Mouse (Mus musculus): ENCODE measurements at regions not wholly inside any gene's neighbourhood (a gene's known extent, or its start where the extent isn't known, plus 50 kb on each side); places are given as distances from the start of the nearest gene placed in this dataset.

DNA sequence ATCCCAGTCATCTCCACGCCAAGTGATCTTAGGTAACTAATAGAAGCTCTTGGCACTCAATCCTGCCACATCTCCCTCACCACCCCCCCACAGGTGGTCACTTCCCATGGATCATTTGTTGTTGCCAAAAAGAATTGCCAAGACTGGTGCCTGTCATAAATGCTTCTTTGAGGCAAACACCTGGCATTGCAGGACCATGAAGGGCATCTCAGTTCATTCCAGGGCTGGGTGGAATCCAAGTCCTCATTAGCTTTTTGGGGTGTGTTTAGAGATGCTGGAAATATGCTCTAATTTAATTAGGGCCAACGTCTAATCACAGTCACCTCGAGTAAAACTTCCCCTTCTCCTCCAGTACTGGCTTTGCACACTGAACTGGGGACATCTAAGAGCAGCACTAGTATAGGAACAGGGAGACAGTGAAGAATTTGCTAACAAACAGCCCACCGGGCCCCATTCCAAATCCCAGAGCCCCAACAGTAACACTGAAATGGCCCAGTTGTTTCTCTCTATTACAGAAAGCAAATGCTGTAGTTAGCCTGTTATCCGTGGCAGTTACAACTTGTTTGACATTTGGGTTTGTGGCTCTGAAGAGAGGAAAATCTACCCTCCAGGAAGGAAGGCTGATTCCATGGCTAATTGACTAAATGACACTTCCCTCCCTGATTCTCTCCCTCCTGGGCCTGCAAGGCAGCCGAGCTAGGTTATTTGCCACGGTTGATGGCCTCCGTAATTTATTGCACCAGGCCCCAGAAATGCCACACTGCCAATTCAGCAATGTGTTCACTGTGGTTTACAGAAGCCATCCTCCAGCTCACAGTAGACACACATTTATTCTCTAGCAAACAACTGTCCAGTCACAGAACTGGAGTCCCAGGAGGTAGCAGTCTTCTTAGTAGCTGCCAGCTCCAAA lies 164.2 kb upstream of the Bdnf start:
- Histone ChIP-seq H3K4me2 (no peak overlapping the region), H3K9ac (no peak overlapping the region), H3K27me3 (replicated peaks) (no peaks in the 10 kb centered on the region), H3K27ac (ENCODE audit: poor library complexity, severe bottlenecking) (no peak overlapping the region), H3K4me3 (no peak overlapping the region), H3K9me3 (replicated peaks) (no peaks in the 10 kb centered on the region), H3K36me3 (no peaks in the 10 kb centered on the region), H3K4me1 (replicated peaks) (no peaks in the 10 kb centered on the region)
- WGBS, result 70% methylated on average over 8 of the region's 8 CpGs
- ATAC-seq (ENCODE audit: insufficient number of reproducible peaks, low FRiP score), result no peak

DNA sequence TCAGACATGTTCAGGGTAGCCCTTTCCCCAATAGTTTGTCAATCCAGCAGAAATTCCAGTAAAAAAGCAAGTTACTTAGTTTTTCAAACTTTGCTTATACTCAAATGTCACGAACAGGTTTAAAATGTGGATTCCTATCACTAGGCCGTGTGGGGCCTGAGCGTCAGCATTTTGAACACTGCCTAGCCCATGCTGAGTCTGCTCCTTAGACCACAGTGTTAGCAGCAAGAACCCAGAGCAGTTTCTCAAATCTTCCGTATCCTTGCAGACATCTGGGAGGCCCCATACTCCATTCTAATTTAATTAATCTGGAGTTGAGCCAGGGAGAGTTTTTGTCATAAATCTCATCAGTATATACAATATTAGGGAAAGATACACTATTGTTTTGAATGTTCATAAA lies 163.4 kb upstream of the Bdnf start:
- no peaks in the 10 kb centered on the region for H3K27me3 ChIP-seq (replicated peaks)
- H3K9me3 ChIP-seq (replicated peaks), result no peaks in the 10 kb centered on the region
- no peak overlapping the region for H3K4me3 ChIP-seq
- H3K9ac ChIP-seq, result no peak overlapping the region
- WGBS, result 78% methylated on average over 4 of the region's 4 CpGs
- no peak overlapping the region for H3K27ac ChIP-seq (ENCODE audit: poor library complexity, severe bottlenecking)
- H3K4me1 ChIP-seq (replicated peaks), result no peaks in the 10 kb centered on the region
- no peak overlapping the region for H3K4me2 ChIP-seq
- no peak for ATAC-seq (ENCODE audit: insufficient number of reproducible peaks, low FRiP score)
- no peaks in the 10 kb centered on the region for H3K36me3 ChIP-seq

DNA sequence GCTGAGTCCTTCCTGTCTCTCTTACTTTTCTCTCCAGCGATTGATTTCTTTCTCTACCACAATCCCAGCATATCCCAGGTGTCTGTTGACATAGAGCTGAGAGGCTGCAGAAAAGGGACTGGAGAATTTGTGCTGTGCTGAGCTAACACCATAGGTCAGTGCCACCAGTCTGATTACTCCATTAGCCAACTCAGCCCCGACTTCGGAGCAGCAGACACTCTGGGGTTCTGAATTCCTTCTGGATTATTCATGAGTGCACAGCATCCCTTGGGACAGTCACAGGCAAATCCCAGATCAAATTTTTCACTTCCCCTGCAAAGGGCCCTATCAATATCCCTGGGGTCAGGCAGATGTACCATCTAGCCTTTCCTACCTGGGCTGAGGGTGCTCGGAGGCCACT lies 155.2 kb upstream of the Bdnf start:
- ATAC-seq (ENCODE audit: insufficient number of reproducible peaks, low FRiP score), result no peak
- Histone ChIP-seq H3K4me2 (no peak overlapping the region), H3K36me3 (no peaks in the 10 kb centered on the region), H3K4me3 (no peak overlapping the region), H3K9ac (no peak overlapping the region), H3K4me1 (replicated peaks) (no peaks in the 10 kb centered on the region), H3K27me3 (replicated peaks) (no peaks in the 10 kb centered on the region), H3K9me3 (replicated peaks) (no peaks in the 10 kb centered on the region), H3K27ac (ENCODE audit: poor library complexity, severe bottlenecking) (no peak overlapping the region)
- 84% methylated on average over 4 of the region's 4 CpGs for WGBS

DNA sequence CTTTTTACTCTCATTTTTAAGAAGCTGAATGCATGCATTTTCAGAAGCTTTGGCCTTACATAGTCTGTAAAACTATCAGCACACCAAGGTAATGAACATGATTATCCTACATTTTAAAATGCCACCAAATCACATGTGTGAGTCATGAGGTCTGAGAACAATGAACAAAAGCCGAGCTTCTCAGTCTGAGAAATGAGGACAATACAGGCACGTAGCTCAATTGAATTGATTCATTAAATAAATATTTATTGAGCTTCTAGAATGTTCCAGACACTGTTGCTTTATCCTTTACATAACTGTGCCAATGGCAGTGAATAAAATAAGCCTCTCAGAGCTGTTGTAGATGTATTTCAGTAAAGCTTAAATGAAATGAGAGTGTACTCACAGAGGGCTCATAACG lies 154.0 kb upstream of the Bdnf start:
- WGBS, result 71% methylated on average over 3 of the region's 3 CpGs
- H3K27ac ChIP-seq (ENCODE audit: poor library complexity, severe bottlenecking), result no peak overlapping the region
- no peaks in the 10 kb centered on the region for H3K9me3 ChIP-seq (replicated peaks)
- no peaks in the 10 kb centered on the region for H3K4me1 ChIP-seq (replicated peaks)
- no peaks in the 10 kb centered on the region for H3K36me3 ChIP-seq
- H3K4me2 ChIP-seq, result no peak overlapping the region
- H3K4me3 ChIP-seq, result no peak overlapping the region
- H3K9ac ChIP-seq, result no peak overlapping the region
- ATAC-seq (ENCODE audit: insufficient number of reproducible peaks, low FRiP score), result no peak
- no peaks in the 10 kb centered on the region for H3K27me3 ChIP-seq (replicated peaks)

DNA sequence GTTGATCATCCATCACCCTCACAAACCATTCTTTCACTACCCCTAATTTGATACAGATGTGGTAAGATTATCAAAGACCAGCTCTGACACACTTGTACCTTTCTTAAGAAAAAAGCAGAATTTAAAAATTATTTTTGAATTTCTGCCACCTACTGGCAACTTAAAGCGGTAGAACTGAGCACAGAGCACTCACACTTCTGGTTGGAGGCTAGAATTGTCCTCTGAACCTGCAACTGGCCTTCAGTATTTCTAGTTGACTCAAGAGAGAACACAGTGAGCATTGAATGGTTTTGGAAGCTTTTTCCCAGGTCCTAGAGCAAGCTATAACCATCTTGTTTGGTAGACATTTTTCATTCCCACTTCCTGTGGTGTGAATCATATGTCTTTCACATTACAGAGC lies 135.0 kb upstream of the Bdnf start:
- H3K4me2 ChIP-seq, result no peak overlapping the region
- H3K36me3 ChIP-seq, result no peaks in the 10 kb centered on the region
- no peaks in the 10 kb centered on the region for H3K4me1 ChIP-seq (replicated peaks)
- no peak for ATAC-seq (ENCODE audit: insufficient number of reproducible peaks, low FRiP score)
- H3K9me3 ChIP-seq (replicated peaks), result no peaks in the 10 kb centered on the region
- H3K27me3 ChIP-seq (replicated peaks), result no peaks in the 10 kb centered on the region
- H3K9ac ChIP-seq, result no peak overlapping the region
- WGBS, result 78% methylated on average over 1 of the region's 1 CpGs
- H3K27ac ChIP-seq (ENCODE audit: poor library complexity, severe bottlenecking), result no peak overlapping the region
- no peak overlapping the region for H3K4me3 ChIP-seq

DNA sequence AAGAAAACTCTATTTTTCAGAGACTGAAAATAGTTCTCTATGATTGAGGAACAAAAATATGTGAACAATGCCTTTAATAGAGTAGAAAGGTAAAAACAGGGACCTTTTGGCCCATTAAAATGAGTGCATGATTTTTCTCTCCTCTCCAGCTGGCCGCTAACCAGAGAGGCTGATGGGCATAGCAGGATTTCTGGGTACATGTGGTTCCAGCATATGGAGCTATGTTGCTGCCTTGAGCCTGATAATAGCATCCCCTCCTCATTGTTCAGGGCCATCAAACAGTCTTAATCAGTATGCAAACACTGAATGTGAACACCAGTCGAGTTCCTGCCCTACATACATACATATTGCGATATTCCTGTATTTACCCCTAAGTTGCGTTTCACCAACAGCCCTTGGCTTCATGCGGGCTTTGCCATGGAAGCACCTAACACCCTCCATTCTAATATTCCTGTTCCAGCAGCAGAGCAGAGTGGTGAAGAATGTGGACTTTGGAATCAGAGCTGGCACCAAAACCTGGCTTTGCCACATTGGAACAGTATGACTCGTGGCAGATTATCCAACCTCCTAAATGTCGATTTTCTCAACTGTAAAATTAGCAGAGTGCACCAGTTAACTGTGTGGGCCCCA lies 127.9 kb upstream of the Bdnf start:
- Histone ChIP-seq H3K36me3 (no peaks in the 10 kb centered on the region), H3K4me1 (replicated peaks) (no peaks in the 10 kb centered on the region), H3K9ac (no peak overlapping the region), H3K27me3 (replicated peaks) (no peaks in the 10 kb centered on the region), H3K4me3 (no peak overlapping the region), H3K4me2 (no peak overlapping the region), H3K27ac (ENCODE audit: poor library complexity, severe bottlenecking) (no peak overlapping the region), H3K9me3 (replicated peaks) (no peaks in the 10 kb centered on the region)
- 82% methylated on average over 7 of the region's 7 CpGs for WGBS
- no peak for ATAC-seq (ENCODE audit: insufficient number of reproducible peaks, low FRiP score)

DNA sequence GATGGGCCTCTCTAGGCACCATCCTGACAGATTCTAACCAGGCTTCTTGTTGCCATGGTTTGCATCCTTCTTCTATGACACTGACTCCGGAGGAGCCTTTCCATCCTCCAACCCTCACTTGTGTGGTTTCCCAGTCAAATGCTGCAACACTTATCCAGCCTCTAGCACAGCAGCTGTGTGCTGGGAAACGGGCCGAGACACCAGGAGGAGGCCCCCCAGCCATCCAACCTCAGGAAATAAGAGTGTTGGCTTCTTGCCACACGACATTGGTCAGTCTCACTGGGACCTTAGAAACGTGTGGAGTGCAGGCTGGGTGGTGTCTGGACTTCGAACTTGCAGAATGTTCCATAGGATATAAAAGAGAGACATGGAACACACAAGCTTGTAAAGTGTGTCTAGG lies 119.9 kb upstream of the Bdnf start:
- no peak overlapping the region for H3K4me2 ChIP-seq
- no peaks in the 10 kb centered on the region for H3K4me1 ChIP-seq (replicated peaks)
- H3K27me3 ChIP-seq (replicated peaks), result no peaks in the 10 kb centered on the region
- no peak overlapping the region for H3K4me3 ChIP-seq
- 60% methylated on average over 6 of the region's 6 CpGs for WGBS
- H3K9me3 ChIP-seq (replicated peaks), result no peaks in the 10 kb centered on the region
- no peaks in the 10 kb centered on the region for H3K36me3 ChIP-seq
- H3K9ac ChIP-seq, result no peak overlapping the region
- no peak overlapping the region for H3K27ac ChIP-seq (ENCODE audit: poor library complexity, severe bottlenecking)
- no peak for ATAC-seq (ENCODE audit: insufficient number of reproducible peaks, low FRiP score)

DNA sequence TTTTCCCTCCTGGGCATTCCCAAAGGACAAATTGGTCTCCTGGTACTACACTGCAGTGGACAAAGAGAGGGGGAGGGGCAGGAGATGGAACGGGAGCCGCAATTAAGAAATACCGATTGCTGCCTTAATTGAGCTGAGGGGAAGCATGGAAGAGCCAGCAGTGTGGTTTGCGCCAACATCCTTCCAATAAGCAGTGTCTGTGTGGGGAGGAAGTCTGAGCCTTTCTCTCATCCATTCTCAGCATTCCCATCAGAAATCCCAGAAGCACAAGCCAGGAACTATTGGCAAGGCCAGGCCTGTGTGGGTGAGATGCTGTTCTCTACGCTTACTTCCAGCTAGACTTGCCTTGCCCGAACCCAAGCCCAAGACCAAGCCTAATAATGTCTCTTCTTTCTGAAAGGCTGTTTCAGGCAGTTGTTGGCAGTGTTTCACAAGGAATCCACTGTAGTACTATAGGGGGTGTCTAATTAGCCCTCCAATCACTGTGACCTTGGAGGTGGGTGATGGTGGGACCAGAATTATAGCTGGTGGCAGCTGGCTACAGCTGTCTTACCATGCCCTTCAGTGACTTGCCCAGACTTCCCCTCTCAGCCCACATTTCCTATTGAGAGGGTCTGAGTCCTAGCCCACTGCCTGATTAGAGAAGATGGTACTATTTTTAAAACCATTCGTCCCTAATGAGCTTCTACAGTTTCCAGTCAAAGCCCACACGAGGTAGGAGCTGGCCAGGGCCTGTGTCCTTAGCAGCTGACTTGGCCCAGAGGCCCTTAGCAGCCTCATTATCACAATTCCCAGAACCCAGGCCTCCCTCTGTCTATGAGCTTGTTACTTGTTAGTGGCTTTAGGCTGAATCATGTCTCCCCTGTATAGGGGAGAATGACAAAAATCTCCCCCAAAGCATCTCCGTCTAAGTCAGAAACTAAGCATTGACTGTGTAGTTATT lies 115.1 kb upstream of the Bdnf start:
- WGBS, result 67% methylated on average over 9 of the region's 9 CpGs
- H3K9me3 ChIP-seq (replicated peaks), result no peaks in the 10 kb centered on the region

DNA sequence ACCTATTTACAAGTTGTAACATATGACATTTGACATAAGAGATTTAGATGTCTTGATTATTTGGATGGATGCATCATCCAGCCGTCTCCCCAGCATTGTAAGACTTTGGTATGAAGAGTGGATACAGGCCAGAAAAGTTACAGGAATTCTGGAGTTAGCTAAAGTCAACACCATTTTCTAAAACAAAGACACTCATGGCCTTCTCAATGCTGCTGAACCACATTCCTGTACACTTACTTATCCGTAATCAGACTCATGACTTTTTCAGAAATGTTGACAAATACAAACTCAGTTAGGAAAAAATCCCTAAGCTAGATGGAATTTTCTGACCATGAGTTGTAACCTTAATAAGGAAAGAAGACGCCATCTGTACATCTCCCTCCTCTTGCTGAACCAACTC lies 111.5 kb upstream of the Bdnf start:
- Histone ChIP-seq H3K9ac (no peak overlapping the region), H3K36me3 (no peaks in the 10 kb centered on the region), H3K4me3 (no peak overlapping the region), H3K9me3 (replicated peaks) (no peaks in the 10 kb centered on the region), H3K4me2 (no peak overlapping the region), H3K4me1 (replicated peaks) (no peaks in the 10 kb centered on the region), H3K27me3 (replicated peaks) (no peaks in the 10 kb centered on the region), H3K27ac (ENCODE audit: poor library complexity, severe bottlenecking) (no peak overlapping the region)
- WGBS, result 65% methylated on average over 3 of the region's 3 CpGs
- ATAC-seq (ENCODE audit: insufficient number of reproducible peaks, low FRiP score), result no peak

More for the DNA sequence above, 115.1 kb upstream of the Bdnf start:
- no peaks in the 10 kb centered on the region for H3K4me1 ChIP-seq (replicated peaks)
- H3K36me3 ChIP-seq, result no peaks in the 10 kb centered on the region
- H3K27ac ChIP-seq (ENCODE audit: poor library complexity, severe bottlenecking), result no peak overlapping the region
- no peaks in the 10 kb centered on the region for H3K27me3 ChIP-seq (replicated peaks)
- no peak for ATAC-seq (ENCODE audit: insufficient number of reproducible peaks, low FRiP score)
- no peak overlapping the region for H3K4me3 ChIP-seq
- H3K4me2 ChIP-seq, result no peak overlapping the region
- H3K9ac ChIP-seq, result no peak overlapping the region

DNA sequence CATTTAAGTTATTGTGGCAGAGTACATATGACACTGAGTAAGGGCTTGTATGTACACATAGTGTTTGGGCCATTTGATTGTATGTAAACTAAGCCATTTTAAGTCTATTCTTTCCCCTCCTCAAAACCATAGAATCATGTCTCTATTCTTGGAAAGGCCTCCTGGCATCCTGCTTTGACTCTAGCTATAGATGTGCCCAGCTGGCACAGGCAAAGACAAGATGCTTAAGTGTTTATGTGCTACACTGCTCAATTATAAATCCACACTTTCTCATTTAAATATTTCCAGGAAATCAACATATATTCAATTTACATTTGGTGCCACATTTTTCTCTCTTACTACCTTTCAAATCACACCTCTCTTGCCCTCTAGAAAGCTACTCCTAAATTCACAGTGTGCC lies 97.6 kb upstream of the Bdnf start:
- no peak for ATAC-seq (ENCODE audit: insufficient number of reproducible peaks, low FRiP score)
- H3K4me3 ChIP-seq, result no peak overlapping the region
- H3K4me2 ChIP-seq, result no peak overlapping the region
- H3K27ac ChIP-seq (ENCODE audit: poor library complexity, severe bottlenecking), result no peak overlapping the region
- no peaks in the 10 kb centered on the region for H3K27me3 ChIP-seq (replicated peaks)
- H3K36me3 ChIP-seq, result no peaks in the 10 kb centered on the region
- no peaks in the 10 kb centered on the region for H3K9me3 ChIP-seq (replicated peaks)
- peaks cover 8% of the 10 kb centered on the region for H3K4me1 ChIP-seq (replicated peaks)
- H3K9ac ChIP-seq, result no peak overlapping the region

DNA sequence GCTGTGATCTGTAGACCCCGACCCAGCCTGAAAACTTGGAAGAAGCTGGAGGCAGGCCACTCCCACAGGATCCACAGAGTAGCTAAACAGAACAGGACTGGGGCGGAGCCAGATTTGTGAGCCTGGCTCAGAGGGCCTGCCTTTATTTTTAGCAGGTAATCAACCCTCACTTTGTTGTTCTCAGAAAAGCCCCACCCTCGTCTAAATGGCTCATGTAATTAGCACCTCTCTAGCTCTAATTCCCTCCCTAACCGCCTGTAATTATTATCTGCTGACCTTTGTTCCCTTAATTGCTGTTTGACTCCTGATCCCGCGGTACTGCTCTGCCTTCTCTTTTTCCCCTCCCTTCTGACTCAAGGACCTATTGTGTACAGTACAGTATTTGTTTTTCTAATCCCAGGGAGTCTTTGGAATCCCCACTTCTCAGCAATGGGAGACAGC lies 95.6 kb upstream of the Bdnf start:
- no peak overlapping the region for H3K9ac ChIP-seq
- H3K36me3 ChIP-seq, result no peaks in the 10 kb centered on the region

More for the DNA sequence above, 95.6 kb upstream of the Bdnf start:
- Histone ChIP-seq H3K4me1 (replicated peaks) (peaks cover 8% of the 10 kb centered on the region), H3K4me3 (peak overlapping the region; percentile 12; the same call in 1 of the 2 replicates), H3K4me2 (peak overlapping the region; percentile 60), H3K27ac (ENCODE audit: poor library complexity, severe bottlenecking) (no peak overlapping the region), H3K27me3 (replicated peaks) (no peaks in the 10 kb centered on the region), H3K9me3 (replicated peaks) (no peaks in the 10 kb centered on the region)
- ATAC-seq (ENCODE audit: insufficient number of reproducible peaks, low FRiP score), result no peak
- 10% methylated on average over 6 of the region's 6 CpGs for WGBS
